Mouse (Mus musculus): ENCODE data around the gene Homer1.

DNA sequence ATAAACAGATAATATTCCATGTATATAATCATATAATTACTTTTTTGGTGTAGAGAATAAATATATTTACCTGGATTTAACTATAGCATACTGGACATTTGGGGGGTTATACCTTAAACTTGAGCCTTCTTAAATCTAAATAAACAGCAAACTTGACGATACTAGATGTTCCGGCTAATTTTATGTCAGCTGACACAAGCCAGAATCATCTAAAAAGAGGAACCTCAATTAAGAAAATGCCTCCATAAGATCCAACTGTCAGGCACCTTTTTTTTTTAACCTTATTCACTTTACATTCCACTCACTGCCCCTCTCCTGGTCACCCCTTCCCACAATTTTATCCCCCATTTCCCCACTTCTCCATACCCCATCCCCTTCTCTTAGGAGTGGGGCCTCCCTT, 84.2 kb downstream of the Homer1 start:
- TF ChIP-seq EP300 (IDR thresholded peaks at IDR 0.05; ENCODE audit: low read depth) (no peak), CTCF (IDR thresholded peaks at IDR 0.05; ENCODE audit: low read depth) (no peak)

All from heart, postnatal 0 days (tissue).